Mouse (Mus musculus) midbrain, postnatal 0 days (tissue): Measurements from ENCODE around the gene Gm37419. TPM values are rescaled to one million over a fixed set of nuclear protein-coding genes. Genes with fewer than 3 reads are reported as not detected.

ENCODE experiments used
- ATAC-seq: fragments of 200-750 bp; cut with Nextera tagmentation; 2 replicates; pipeline ENCODE4 v1.8.0; 2017; ENCODE audit warnings: moderate number of reproducible peaks, mild to moderate bottlenecking, moderate TSS enrichment, moderate library complexity; ENCODE audit not compliant: low FRiP score
- DNase-seq: peaks from one replicate; pipeline ENCODE4 v3.0.0-alpha.2; 2015; ENCODE audit warnings: low spot score
- H3K27ac ChIP-seq: fragments of 300-500 bp; sonication (generic); 2 replicates; pipeline ENCODE4 v1.5.1; 2014; ENCODE audit warnings: low read depth, mild to moderate bottlenecking, low read length, mixed read lengths
- H3K27me3 ChIP-seq: fragments of 300-500 bp; sonication (generic); 2 replicates; pipeline ENCODE4 v1.6.1; 2014; ENCODE audit warnings: low read length, control low read depth, mixed read lengths; ENCODE audit not compliant: insufficient read depth
- H3K36me3 ChIP-seq: fragments of 300-500 bp; sonication (generic); 2 replicates; pipeline ENCODE4 v1.6.1; 2014; ENCODE audit warnings: low read length, control low read depth, mixed read lengths; ENCODE audit not compliant: insufficient read depth
- H3K4me1 ChIP-seq: fragments of 300-500 bp; sonication (generic); 2 replicates; pipeline ENCODE4 v1.6.1; 2014; ENCODE audit warnings: mild to moderate bottlenecking, control low read depth, antibody characterized with exemption, low read length, mixed read lengths; ENCODE audit not compliant: insufficient read depth
- H3K4me2 ChIP-seq: fragments of 300-500 bp; sonication (generic); 2 replicates; pipeline ENCODE4 v1.6.1; 2014; ENCODE audit warnings: low read depth, mild to moderate bottlenecking, low read length, mixed read lengths; ENCODE audit not compliant: poor library complexity, severe bottlenecking
- H3K4me3 ChIP-seq: fragments of 300-500 bp; sonication (generic); 2 replicates; pipeline ENCODE4 v1.5.1; 2014; ENCODE audit warnings: low read depth, mild to moderate bottlenecking, low read length, moderate library complexity
- H3K9ac ChIP-seq: fragments of 300-500 bp; sonication (generic); replicated peaks from 2 replicates; pipeline ENCODE4 v1.6.1; 2014; ENCODE audit warnings: mild to moderate bottlenecking, low read length, moderate library complexity, mixed read lengths; ENCODE audit not compliant: poor library complexity, severe bottlenecking
- H3K9me3 ChIP-seq: fragments of 300-500 bp; sonication (generic); 2 replicates; pipeline ENCODE4 v1.6.1; 2016; ENCODE audit warnings: low read length, control low read depth
- CTCF ChIP-seq: IDR thresholded peaks from 2 replicates; pipeline ENCODE4 v1.5.1; 2016; ENCODE audit warnings: antibody characterized with exemption, mild to moderate bottlenecking
- WGBS: fragments of 180-500 bp; shearing (Covaris S2); extraction: QIAGEN DNeasy Blood & Tissue Kit; methylation state at CpG from one replicate; pipeline ENCODE4 v1.1.7; 2014; 5-methylcytosine and 5-hydroxymethylcytosine counted together
- polyA plus RNA-seq: library from polyadenylated mRNA; unstranded; fragments of >200 nt; fragmentation: Nextera tagmentation; extraction: Ambion mirVana; gene quantifications from 2 replicates; pipeline ENCODE4 v1.2.1, GENCODE M21; 2015
- total RNA-seq: library from RNA; depleted of rRNA; stranded (reverse); fragments of >200 nt; gene quantifications from 2 replicates; pipeline ENCODE4 v1.2.3, GENCODE M21; 2014; rRNA removed

The Gm37419 gene
- not detected in 2 replicates for total RNA-seq
- polyA plus RNA-seq, result not detected in 2 replicates

GRCm38 (mm10) chr16:23988466-23989208, at the start of gene Gm37419, which contains the start of gene Bcl6:
Gene Gm37419 (plus strand): TSS chr16:23988482.
Gene Bcl6 (minus strand): TSS chr16:23988852.
- peak; percentile 24; the same call in 1 of the 2 replicates for TF ChIP-seq CTCF
- H3K4me1 ChIP-seq, result no peaks in the 10 kb centered on the region; the same call in 1 of the 2 replicates
- peak within 1 kb of the TSS; percentile 93 for H3K4me2 ChIP-seq
- H3K4me3 ChIP-seq, result peak within 1 kb of the TSS; percentile 66
- peak; percentile 86 for ATAC-seq
- no peaks in the 10 kb centered on the region for H3K27me3 ChIP-seq
- H3K9ac ChIP-seq, result peak within 1 kb of the TSS; percentile 66
- no peaks in the 10 kb centered on the region for H3K9me3 ChIP-seq
- DNase-seq, result peak; percentile 93
- H3K36me3 ChIP-seq, result no peaks in the 10 kb centered on the region
- under 1% methylated on average over 68 of the region's 68 CpGs for WGBS
- peak within 1 kb of the TSS; percentile 98 for H3K27ac ChIP-seq

DNA sequence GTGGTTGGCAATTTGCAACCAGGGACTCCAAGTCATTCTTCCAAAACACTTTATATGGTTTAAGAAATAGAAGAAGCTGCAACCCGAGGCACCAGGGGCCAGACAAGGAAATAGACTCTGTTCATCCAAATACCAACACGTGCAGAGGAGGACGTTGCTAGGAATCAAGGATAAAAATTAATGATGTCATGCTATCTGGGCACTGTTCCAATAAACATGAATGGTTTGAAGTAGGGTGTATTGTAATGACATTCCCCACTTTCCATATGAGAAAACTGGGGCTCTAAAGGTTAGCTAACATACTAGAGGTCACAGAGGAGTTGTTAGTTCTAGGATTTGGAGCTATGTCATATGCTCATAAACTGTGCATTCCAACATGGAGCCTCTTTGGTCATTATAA, 43.5 kb upstream of the Gm37419 start:
- 35% methylated on average over 3 of the region's 3 CpGs for WGBS
- DNase-seq, result no peak
- Histone ChIP-seq H3K9me3 (no peaks in the 10 kb centered on the region), H3K9ac (no peak overlapping the region), H3K4me2 (no peak overlapping the region), H3K4me1 (no peaks in the 10 kb centered on the region), H3K27me3 (no peaks in the 10 kb centered on the region), H3K27ac (no peak overlapping the region), H3K4me3 (no peak overlapping the region), H3K36me3 (no peaks in the 10 kb centered on the region)
- ATAC-seq, result no peak
- no peak for TF ChIP-seq CTCF

GRCm38 (mm10) chr16:23947654-23948053, 40.6 kb upstream of the Gm37419 start:
- Histone ChIP-seq H3K4me3 (no peak overlapping the region), H3K27ac (no peak overlapping the region), H3K27me3 (no peaks in the 10 kb centered on the region), H3K36me3 (no peaks in the 10 kb centered on the region), H3K4me2 (no peak overlapping the region), H3K9ac (no peak overlapping the region), H3K4me1 (no peaks in the 10 kb centered on the region), H3K9me3 (no peaks in the 10 kb centered on the region)
- ATAC-seq (no peak), DNase-seq (no peak)
- 90% methylated on average over 6 of the region's 6 CpGs for WGBS
- no peak for TF ChIP-seq CTCF

GRCm38 (mm10) chr16:23952101-23952727, 36.1 kb upstream of the Gm37419 start:
- ATAC-seq, result no peak
- WGBS, result 78% methylated on average over 4 of the region's 4 CpGs
- Histone ChIP-seq H3K9ac (no peak overlapping the region), H3K27me3 (no peaks in the 10 kb centered on the region), H3K4me1 (no peaks in the 10 kb centered on the region), H3K27ac (no peak overlapping the region), H3K36me3 (no peaks in the 10 kb centered on the region), H3K4me2 (no peak overlapping the region), H3K9me3 (no peaks in the 10 kb centered on the region), H3K4me3 (no peak overlapping the region)
- peak; percentile 27 for TF ChIP-seq CTCF
- no peak for DNase-seq

GRCm38 (mm10) chr16:23953189-23953958, 34.9 kb upstream of the Gm37419 start:
- WGBS, result 46% methylated on average over 11 of the region's 11 CpGs
- Histone ChIP-seq H3K27me3 (no peaks in the 10 kb centered on the region), H3K27ac (peak overlapping the region; percentile 26; the same call in 1 of the 2 replicates), H3K4me2 (no peak overlapping the region), H3K4me3 (no peak overlapping the region), H3K4me1 (no peaks in the 10 kb centered on the region), H3K36me3 (no peaks in the 10 kb centered on the region), H3K9me3 (no peaks in the 10 kb centered on the region), H3K9ac (no peak overlapping the region)
- DNase-seq (peak; percentile 77), ATAC-seq (peak; percentile 14; the same call in 1 of the 2 replicates)
- peak; percentile 87 for TF ChIP-seq CTCF
